Mouse (Mus musculus): ENCODE results near the gene Grhl1.

GRCm38 (mm10) chr12:24661100-24661499 is 89.0 kb downstream of the Grhl1 start:
- no peak for TF ChIP-seq USF1 (IDR thresholded peaks at IDR 0.05; ENCODE audit: low read depth)
- TF ChIP-seq POLR2A (IDR thresholded peaks at IDR 0.05; ENCODE audit: insufficient read length, low read depth): no peak
- no peak for TF ChIP-seq MAX (IDR thresholded peaks at IDR 0.05; ENCODE audit: low read depth)
- TF ChIP-seq TCF3 (IDR thresholded peaks at IDR 0.05; ENCODE audit: insufficient read length, low read depth): no peak
- no peak for TF ChIP-seq MYOD1 (IDR thresholded peaks at IDR 0.05; ENCODE audit: control insufficient read depth in 1 of 3, insufficient read length in 2 of 3, low read depth in 2 of 3)
- no peak for TF ChIP-seq POLR2AphosphoS2 (IDR thresholded peaks at IDR 0.05; ENCODE audit: insufficient read length, low read depth)
- TF ChIP-seq E2F4 (IDR thresholded peaks at IDR 0.05; ENCODE audit: insufficient read depth): no peak
- TF ChIP-seq MYOG (IDR thresholded peaks at IDR 0.05; ENCODE audit: control insufficient read depth in 1 of 3, insufficient read depth in 1 of 3, insufficient read length in 2 of 3, low read depth in 2 of 3): no peak
